Mouse (Mus musculus) MEL (cell line): ENCODE data around the gene Cic. TPM values are rescaled to one million over a fixed set of nuclear protein-coding genes. Genes with fewer than 3 reads are reported as not detected.

Experiments
- DNase-seq: peaks from one replicate; pipeline ENCODE4 v3.0.0; 2011; ENCODE audit warnings: low read depth, low spot score
- H3K27ac ChIP-seq: 2 replicates; pipeline ENCODE4 v1.5.1; 2012; ENCODE audit warnings: low read depth, mild to moderate bottlenecking, control low read depth, low read length, moderate library complexity; ENCODE audit not compliant: control insufficient read depth
- H3K27me3 ChIP-seq, 2 experiments: fragments of 150-350 bp in 1 of 2; sonication (generic) in 1 of 2; 2 replicates each; pipeline ENCODE4 v1.6.1; 2012; ENCODE audit warnings: low read length in 2 of 2, mild to moderate bottlenecking in 2 of 2, improper control_type of control experiment in 1 of 2, moderate library complexity in 1 of 2; ENCODE audit not compliant: insufficient read depth in 2 of 2, control insufficient read depth in 1 of 2
- H3K36me3 ChIP-seq, 2 experiments: 2 replicates each; pipeline ENCODE4 v1.6.1; 2012 to 2014; ENCODE audit warnings: low read length in 2 of 2, improper control_type of control experiment in 1 of 2, inconsistent platforms in 1 of 2, mild to moderate bottlenecking in 1 of 2; ENCODE audit not compliant: insufficient read depth in 2 of 2, control insufficient read depth in 1 of 2
- H3K4me1 ChIP-seq, 2 experiments: fragments of 150-350 bp in 1 of 2; sonication (generic) in 1 of 2; 2 replicates each; pipeline ENCODE4 v1.6.1; 2012; ENCODE audit warnings: low read length in 2 of 2, improper control_type of control experiment in 1 of 2, mild to moderate bottlenecking in 1 of 2; ENCODE audit not compliant: insufficient read depth in 2 of 2, control insufficient read depth in 1 of 2
- H3K4me3 ChIP-seq, 2 experiments: fragments of 150-350 bp in 1 of 2; sonication (generic) in 1 of 2; 2 replicates each; pipeline ENCODE4 v1.5.1; 2012; ENCODE audit warnings: low read depth in 2 of 2, low read length in 2 of 2, mild to moderate bottlenecking in 2 of 2, moderate library complexity in 2 of 2, control low read depth in 1 of 2, improper control_type of control experiment in 1 of 2; ENCODE audit not compliant: control insufficient read depth in 1 of 2, insufficient read depth in 1 of 2
- H3K79me2 ChIP-seq: 2 replicates; pipeline ENCODE4 v1.6.1; 2012; ENCODE audit warnings: mild to moderate bottlenecking, low read length, moderate library complexity; ENCODE audit not compliant: control insufficient read depth, poor library complexity, insufficient read depth
- H3K9ac ChIP-seq: 2 replicates; pipeline ENCODE4 v1.6.1; 2012; ENCODE audit warnings: low read depth, mild to moderate bottlenecking, control low read depth, low read length, moderate library complexity; ENCODE audit not compliant: control insufficient read depth, poor library complexity, severe bottlenecking
- H3K9me3 ChIP-seq: fragments of 150-350 bp; sonication (generic); replicated peaks from 2 replicates; pipeline ENCODE4 v1.6.1; 2012; ENCODE audit warnings: mild to moderate bottlenecking, low read length, improper control_type of control experiment, moderate library complexity; ENCODE audit not compliant: insufficient read depth
- BHLHE40 ChIP-seq: IDR thresholded peaks from 2 replicates; pipeline ENCODE4 v1.6.1; 2012; ENCODE audit warnings: low read depth, mild to moderate bottlenecking, inconsistent platforms, low read length, improper control_type of control experiment, borderline replicate concordance
- CHD1 ChIP-seq: IDR thresholded peaks from 2 replicates; pipeline ENCODE4 v1.6.1; 2012; ENCODE audit warnings: low read depth, mild to moderate bottlenecking, inconsistent platforms, low read length, improper control_type of control experiment
- CHD2 ChIP-seq: IDR thresholded peaks from 2 replicates; pipeline ENCODE4 v1.6.1; 2011; ENCODE audit warnings: low read length, improper control_type of control experiment
- E2F4 ChIP-seq: IDR thresholded peaks from 2 replicates; pipeline ENCODE4 v1.6.1; 2011; ENCODE audit warnings: low read depth, low read length, improper control_type of control experiment, borderline replicate concordance
- ELF1 ChIP-seq: IDR thresholded peaks from 2 replicates; pipeline ENCODE4 v1.6.1; 2014; ENCODE audit warnings: low read depth, mild to moderate bottlenecking, inconsistent platforms, low read length, improper control_type of control experiment, moderate library complexity
- EP300 ChIP-seq, 2 experiments: IDR thresholded peaks; 2 replicates each; pipeline ENCODE4 v1.6.1; 2011; ENCODE audit warnings: improper control_type of control experiment in 2 of 2, low read length in 2 of 2, low read depth in 1 of 2, mild to moderate bottlenecking in 1 of 2
- ETS1 ChIP-seq: IDR thresholded peaks from 2 replicates; pipeline ENCODE4 v1.6.1; 2012; ENCODE audit warnings: low read depth, mild to moderate bottlenecking, inconsistent platforms, low read length, improper control_type of control experiment, moderate library complexity
- GATA1 ChIP-seq: IDR thresholded peaks from 2 replicates; pipeline ENCODE4 v1.6.1; 2011; ENCODE audit warnings: low read depth, low read length, improper control_type of control experiment
- HCFC1 ChIP-seq: IDR thresholded peaks from 2 replicates; pipeline ENCODE4 v1.6.1; 2012; ENCODE audit warnings: low read depth, mild to moderate bottlenecking, inconsistent platforms, low read length, improper control_type of control experiment, moderate library complexity
- JUND ChIP-seq: IDR thresholded peaks from 2 replicates; pipeline ENCODE4 v1.6.1; 2011; ENCODE audit warnings: low read depth, mild to moderate bottlenecking, improper control_type of control experiment, low read length
- KAT2A ChIP-seq: conservative IDR thresholded peaks from 2 replicates; pipeline ENCODE4 v1.6.1; 2012; ENCODE audit warnings: low read depth, low read length, improper control_type of control experiment, inconsistent platforms
- MAFK ChIP-seq: IDR thresholded peaks from 2 replicates; pipeline ENCODE4 v1.6.1; 2011; ENCODE audit warnings: low read depth, mild to moderate bottlenecking, low read length, improper control_type of control experiment, borderline replicate concordance
- MAX ChIP-seq: IDR thresholded peaks from 2 replicates; pipeline ENCODE4 v1.6.1; 2011; ENCODE audit warnings: low read length, improper control_type of control experiment
- MAZ ChIP-seq: IDR thresholded peaks from 2 replicates; pipeline ENCODE4 v1.6.1; 2012; ENCODE audit warnings: low read depth, mild to moderate bottlenecking, inconsistent platforms, low read length, improper control_type of control experiment
- MEF2A ChIP-seq: IDR thresholded peaks from 2 replicates; pipeline ENCODE4 v1.6.1; 2014; ENCODE audit warnings: low read depth, mild to moderate bottlenecking, inconsistent platforms, low read length, improper control_type of control experiment; ENCODE audit not compliant: poor library complexity, insufficient replicate concordance, severe bottlenecking; ENCODE audit errors: extremely low read depth
- MXI1 ChIP-seq: IDR thresholded peaks from 2 replicates; pipeline ENCODE4 v1.6.1; 2011; ENCODE audit warnings: mild to moderate bottlenecking, low read depth, low read length, improper control_type of control experiment
- MYB ChIP-seq: IDR thresholded peaks from 2 replicates; pipeline ENCODE4 v1.6.1; 2011; ENCODE audit warnings: mild to moderate bottlenecking, low read depth, low read length, improper control_type of control experiment
- MYC ChIP-seq: IDR thresholded peaks from 2 replicates; pipeline ENCODE4 v1.6.1; 2011; ENCODE audit warnings: low read depth, mild to moderate bottlenecking, low read length, improper control_type of control experiment, moderate library complexity
- NRF1 ChIP-seq: IDR thresholded peaks from 2 replicates; pipeline ENCODE4 v1.6.1; 2014; ENCODE audit warnings: low read depth, mild to moderate bottlenecking, inconsistent platforms, low read length, improper control_type of control experiment, moderate library complexity; ENCODE audit not compliant: poor library complexity, insufficient read depth, severe bottlenecking
- POLR2A ChIP-seq, 2 experiments: IDR thresholded peaks; 2 replicates each; pipeline ENCODE4 v1.6.1; 2011 to 2012; ENCODE audit warnings: low read length in 2 of 2, mild to moderate bottlenecking in 2 of 2, control low read depth in 1 of 2, improper control_type of control experiment in 1 of 2, low read depth in 1 of 2, moderate library complexity in 1 of 2; ENCODE audit not compliant: control insufficient read depth in 1 of 2, insufficient read depth in 1 of 2, poor library complexity in 1 of 2
- POLR2AphosphoS2 ChIP-seq: IDR thresholded peaks from 2 replicates; pipeline ENCODE4 v1.6.1; 2011; ENCODE audit warnings: low read length, improper control_type of control experiment
- RAD21 ChIP-seq: IDR thresholded peaks from 2 replicates; pipeline ENCODE4 v1.6.1; 2011; ENCODE audit warnings: mild to moderate bottlenecking, low read depth, low read length, improper control_type of control experiment
- RCOR1 ChIP-seq: IDR thresholded peaks from 2 replicates; pipeline ENCODE4 v1.6.1; 2012; ENCODE audit warnings: low read depth, mild to moderate bottlenecking, inconsistent platforms, low read length, improper control_type of control experiment
- SIN3A ChIP-seq: IDR thresholded peaks from 2 replicates; pipeline ENCODE4 v1.6.1; 2012; ENCODE audit warnings: low read length, improper control_type of control experiment, inconsistent platforms
- SMC3 ChIP-seq: IDR thresholded peaks from 2 replicates; pipeline ENCODE4 v1.6.1; 2011; ENCODE audit warnings: low read depth, low read length, improper control_type of control experiment
- TAL1 ChIP-seq: IDR thresholded peaks from 2 replicates; pipeline ENCODE4 v1.6.1; 2012; ENCODE audit warnings: mild to moderate bottlenecking, inconsistent platforms, low read length, moderate library complexity, mixed read lengths
- TBP ChIP-seq: IDR thresholded peaks from 2 replicates; pipeline ENCODE4 v1.8.0; 2011; ENCODE audit warnings: low read depth, low read length, improper control_type of control experiment
- TCF12 ChIP-seq: IDR thresholded peaks from 2 replicates; pipeline ENCODE4 v1.6.1; 2014; ENCODE audit warnings: low read depth, mild to moderate bottlenecking, inconsistent platforms, low read length, improper control_type of control experiment, moderate library complexity
- UBTF ChIP-seq: IDR thresholded peaks from 2 replicates; pipeline ENCODE4 v1.6.1; 2012; ENCODE audit warnings: low read depth, mild to moderate bottlenecking, inconsistent platforms, low read length, improper control_type of control experiment, moderate library complexity, borderline replicate concordance; ENCODE audit not compliant: insufficient read depth
- USF2 ChIP-seq, 2 experiments: IDR thresholded peaks; 2 replicates each; pipeline ENCODE4 v1.6.1; 2011 to 2012; ENCODE audit warnings: improper control_type of control experiment in 2 of 2, low read length in 2 of 2, borderline replicate concordance in 1 of 2, inconsistent platforms in 1 of 2, low read depth in 1 of 2, mild to moderate bottlenecking in 1 of 2; ENCODE audit not compliant: insufficient read depth in 1 of 2
- ZC3H11A ChIP-seq: IDR thresholded peaks from 2 replicates; pipeline ENCODE4 v1.6.1; 2012; ENCODE audit warnings: low read depth, mild to moderate bottlenecking, inconsistent platforms, low read length, improper control_type of control experiment
- ZKSCAN1 ChIP-seq: IDR thresholded peaks from 2 replicates; pipeline ENCODE4 v1.6.1; 2012; ENCODE audit warnings: low read depth, mild to moderate bottlenecking, inconsistent platforms, low read length, improper control_type of control experiment, moderate library complexity
- ZMIZ1 ChIP-seq: IDR thresholded peaks from 2 replicates; pipeline ENCODE4 v1.6.1; 2012; ENCODE audit warnings: low read depth, mild to moderate bottlenecking, inconsistent platforms, low read length, improper control_type of control experiment, moderate library complexity
- ZNF384 ChIP-seq: IDR thresholded peaks from 2 replicates; pipeline ENCODE4 v1.6.1; 2012; ENCODE audit warnings: low read depth, mild to moderate bottlenecking, inconsistent platforms, low read length, improper control_type of control experiment
- polyA plus RNA-seq, 2 experiments: library from polyadenylated mRNA; stranded (reverse) in 1 of 2; unstranded in 1 of 2; fragments of >175 nt in 1 of 2; fragments of >200 nt in 1 of 2; gene quantifications; 2 replicates each; pipeline versions ENCODE4 v1.2.1 to v1.2.4; 2012; ENCODE audit warnings: low replicate concordance in 2 of 2, low read depth in 1 of 2; ENCODE audit not compliant: insufficient read length in 2 of 2, insufficient read depth in 1 of 2, missing spikeins in 1 of 2
- total RNA-seq: library from RNA; depleted of rRNA; stranded (reverse); fragments of 300-350 nt; gene quantifications from 2 replicates; pipeline ENCODE4 v1.2.3, GENCODE M21; 2012

Gene Cic
- total and polyA plus RNA-seq, 3 experiments = 56.6 to 157 (median 157) TPM

- H3K27me3 ChIP-seq = no peaks in the 10 kb centered on the region
- peak overlapping the region; percentile 94 for H3K27ac ChIP-seq
- peak; percentile 89 for DNase-seq
- H3K4me3 ChIP-seq = peak overlapping the region; percentile 6 to 36
- no peaks in the 10 kb centered on the region for H3K9me3 ChIP-seq
- H3K9ac ChIP-seq = peak overlapping the region; percentile 54
- H3K36me3 ChIP-seq = peaks cover 0 to 56% of the 10 kb centered on the region in 2 experiments; a peak in 2 of 4 replicates
- H3K79me2 ChIP-seq = peaks cover 37% of the 10 kb centered on the region
- peaks cover 29 to 66% of the 10 kb centered on the region in 2 experiments for H3K4me1 ChIP-seq
- TF ChIP-seq ZKSCAN1 (no peak), MEF2A (peak; percentile 6; the same call in 1 of the 2 replicates), POLR2A (IDR thresholded peaks at IDR 0.05; ENCODE audit: control insufficient read depth in 1 of 2, insufficient read depth in 1 of 2, low read depth in 1 of 2, low read length in 2 of 2, poor library complexity in 1 of 2) (peak; percentile 44 to 65; a peak in 2 of 4 replicates), ZNF384 (no peak), KAT2A (peak; percentile 41; the same call in 1 of the 2 replicates), HCFC1 (peak; percentile 58), MXI1 (peak; percentile 80), MAFK (0 out of 2 replicates have a peak, but pooled peaks have one; percentile 37), EP300 (IDR thresholded peaks at IDR 0.05; ENCODE audit: low read depth in 1 of 2, low read length in 2 of 2) (peak; percentile 94 to 97), ZMIZ1 (no peak; the same call in 1 of the 2 replicates), E2F4 (no peak), TAL1 (peak; percentile 70), GATA1 (peak; percentile 94), MAZ (peak; percentile 61), RAD21 (no peak), UBTF (no peak), CHD2 (peak; percentile 13; the same call in 1 of the 2 replicates), CHD1 (peak; percentile 89; the same call in 1 of the 2 replicates), MAX (peak; percentile 77), USF2 (IDR thresholded peaks at IDR 0.05; ENCODE audit: borderline replicate concordance in 1 of 2, insufficient read depth in 1 of 2, low read depth in 1 of 2, low read length in 2 of 2) (no peak), JUND (0 out of 2 replicates have a peak, but pooled peaks have one; percentile 38), SMC3 (peak; percentile 17; the same call in 1 of the 2 replicates), ZC3H11A (no peak), TBP (peak; percentile 80; the same call in 1 of the 2 replicates), POLR2AphosphoS2 (peak; percentile 64), RCOR1 (peak; percentile 71), SIN3A (peak; percentile 95), TCF12 (peak; percentile 90), MYC (peak; percentile 87), NRF1 (no peak), ELF1 (no peak), ETS1 (peak; percentile 95), MYB (peak; percentile 91), BHLHE40 (peak; percentile 77)
These were observed 6.0 kb downstream of the Cic start for GRCm38 (mm10) chr7:25273259-25274241.
